Mouse (Mus musculus): Measurements from ENCODE around the gene Mmp15. TPM values are rescaled to one million over a fixed set of nuclear protein-coding genes. Genes with fewer than 3 reads are reported as not detected.

The Mmp15 gene
- polyA plus RNA-seq, 1 experiment = 8.0 TPM

- H3K9me3 ChIP-seq (replicated peaks; ENCODE audit: control insufficient read depth, insufficient read depth, low read length, poor library complexity, severe bottlenecking) = no peaks in the 10 kb centered on the region
- TF ChIP-seq EP300 (IDR thresholded peaks at IDR 0.05; ENCODE audit: insufficient read depth, low read depth, low read length) (no peak), CTCF (IDR thresholded peaks at IDR 0.05; ENCODE audit: low read depth, low read length) (no peak), POLR2A (IDR thresholded peaks at IDR 0.05; ENCODE audit: insufficient read depth, low read length) (peak; percentile 71)
- no peaks in the 10 kb centered on the region for H3K27me3 ChIP-seq (ENCODE audit: control insufficient read depth, insufficient read depth, low read length, poor library complexity, severe bottlenecking)
- H3K4me3 ChIP-seq (ENCODE audit: low read depth, low read length) = peak overlapping the region; percentile 41
- H3K4me1 ChIP-seq (ENCODE audit: control insufficient read depth, insufficient read depth, low read length) = peaks cover 2% of the 10 kb centered on the region
- no peak overlapping the region for H3K27ac ChIP-seq (ENCODE audit: insufficient read depth, low read length)
- H3K36me3 ChIP-seq (ENCODE audit: control insufficient read depth, insufficient read depth, low read length, poor library complexity, severe bottlenecking) = no peaks in the 10 kb centered on the region
- H3K9ac ChIP-seq (ENCODE audit: low read depth, poor library complexity, severe bottlenecking) = peak overlapping the region; percentile 71
Observed at GRCm38 (mm10) chr8:95369581-95370326, 17.7 kb downstream of the Mmp15 start.

- TF ChIP-seq EP300 (IDR thresholded peaks at IDR 0.05; ENCODE audit: insufficient read depth, low read depth, low read length) (no peak), POLR2A (IDR thresholded peaks at IDR 0.05; ENCODE audit: insufficient read depth, low read length) (no peak), CTCF (IDR thresholded peaks at IDR 0.05; ENCODE audit: low read depth, low read length) (no peak)
- Histone ChIP-seq H3K4me3 (ENCODE audit: low read depth, low read length) (no peak overlapping the region), H3K9ac (ENCODE audit: low read depth, poor library complexity, severe bottlenecking) (no peak overlapping the region), H3K36me3 (ENCODE audit: control insufficient read depth, insufficient read depth, low read length, poor library complexity, severe bottlenecking) (no peaks in the 10 kb centered on the region), H3K9me3 (replicated peaks; ENCODE audit: control insufficient read depth, insufficient read depth, low read length, poor library complexity, severe bottlenecking) (no peaks in the 10 kb centered on the region), H3K27me3 (ENCODE audit: control insufficient read depth, insufficient read depth, low read length, poor library complexity, severe bottlenecking) (no peaks in the 10 kb centered on the region), H3K4me1 (ENCODE audit: control insufficient read depth, insufficient read depth, low read length) (peaks cover 2% of the 10 kb centered on the region), H3K27ac (ENCODE audit: insufficient read depth, low read length) (no peak overlapping the region)
Observed at GRCm38 (mm10) chr8:95373389-95374002, 21.4 kb downstream of the Mmp15 start.

DNA sequence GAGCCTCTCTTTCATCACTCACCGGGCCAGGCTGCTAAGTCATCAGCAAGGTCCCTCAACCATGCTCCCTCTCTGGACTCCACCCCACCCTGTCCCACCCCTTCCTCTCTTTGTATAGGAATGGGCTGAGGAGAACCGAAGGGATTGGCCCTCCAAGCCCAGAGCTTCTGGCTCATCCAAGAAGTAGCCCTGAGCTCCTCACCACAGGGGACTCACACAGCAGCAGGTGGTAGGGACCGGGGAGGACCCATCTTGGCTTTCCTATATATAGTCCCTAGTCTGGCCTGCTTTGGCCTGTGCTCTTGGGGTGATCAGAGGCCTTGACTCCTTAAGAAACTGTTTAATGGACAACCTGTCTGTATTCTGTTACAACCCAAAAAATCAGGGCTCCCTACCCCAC, 22.4 kb downstream of the Mmp15 start:
- Histone ChIP-seq H3K9me3 (replicated peaks; ENCODE audit: control insufficient read depth, insufficient read depth, low read length, poor library complexity, severe bottlenecking) (no peaks in the 10 kb centered on the region), H3K9ac (ENCODE audit: low read depth, poor library complexity, severe bottlenecking) (no peak overlapping the region), H3K36me3 (ENCODE audit: control insufficient read depth, insufficient read depth, low read length, poor library complexity, severe bottlenecking) (no peaks in the 10 kb centered on the region), H3K4me1 (ENCODE audit: control insufficient read depth, insufficient read depth, low read length) (peaks cover 2% of the 10 kb centered on the region), H3K27me3 (ENCODE audit: control insufficient read depth, insufficient read depth, low read length, poor library complexity, severe bottlenecking) (no peaks in the 10 kb centered on the region), H3K27ac (ENCODE audit: insufficient read depth, low read length) (no peak overlapping the region), H3K4me3 (ENCODE audit: low read depth, low read length) (no peak overlapping the region)
- no peak for TF ChIP-seq POLR2A (IDR thresholded peaks at IDR 0.05; ENCODE audit: insufficient read depth, low read length)

GRCm38 (mm10) chr8:95375374-95375930, 23.4 kb downstream of the Mmp15 start:
- no peak for TF ChIP-seq CTCF (IDR thresholded peaks at IDR 0.05; ENCODE audit: low read depth, low read length)
- Histone ChIP-seq H3K36me3 (ENCODE audit: control insufficient read depth, insufficient read depth, low read length, poor library complexity, severe bottlenecking) (no peaks in the 10 kb centered on the region), H3K27ac (ENCODE audit: insufficient read depth, low read length) (no peak overlapping the region), H3K4me1 (ENCODE audit: control insufficient read depth, insufficient read depth, low read length) (peaks cover 2% of the 10 kb centered on the region), H3K9me3 (replicated peaks; ENCODE audit: control insufficient read depth, insufficient read depth, low read length, poor library complexity, severe bottlenecking) (no peaks in the 10 kb centered on the region), H3K9ac (ENCODE audit: low read depth, poor library complexity, severe bottlenecking) (no peak overlapping the region), H3K27me3 (ENCODE audit: control insufficient read depth, insufficient read depth, low read length, poor library complexity, severe bottlenecking) (no peaks in the 10 kb centered on the region), H3K4me3 (ENCODE audit: low read depth, low read length) (no peak overlapping the region)

- Histone ChIP-seq H3K27ac (ENCODE audit: insufficient read depth, low read length) (no peak overlapping the region), H3K4me3 (ENCODE audit: low read depth, low read length) (no peak overlapping the region), H3K4me1 (ENCODE audit: control insufficient read depth, insufficient read depth, low read length) (peaks cover 2% of the 10 kb centered on the region), H3K27me3 (ENCODE audit: control insufficient read depth, insufficient read depth, low read length, poor library complexity, severe bottlenecking) (no peaks in the 10 kb centered on the region), H3K9ac (ENCODE audit: low read depth, poor library complexity, severe bottlenecking) (no peak overlapping the region), H3K36me3 (ENCODE audit: control insufficient read depth, insufficient read depth, low read length, poor library complexity, severe bottlenecking) (no peaks in the 10 kb centered on the region), H3K9me3 (replicated peaks; ENCODE audit: control insufficient read depth, insufficient read depth, low read length, poor library complexity, severe bottlenecking) (no peaks in the 10 kb centered on the region)
- TF ChIP-seq POLR2A (IDR thresholded peaks at IDR 0.05; ENCODE audit: insufficient read depth, low read length) (no peak), CTCF (IDR thresholded peaks at IDR 0.05; ENCODE audit: low read depth, low read length) (no peak), EP300 (IDR thresholded peaks at IDR 0.05; ENCODE audit: insufficient read depth, low read depth, low read length) (no peak)
Observed at GRCm38 (mm10) chr8:95376309-95376999, 24.4 kb downstream of the Mmp15 start.

GRCm38 (mm10) chr8:95377101-95377500, 25.0 kb downstream of the Mmp15 start:
- no peak overlapping the region for H3K4me3 ChIP-seq (ENCODE audit: low read depth, low read length)
- no peak overlapping the region for H3K27ac ChIP-seq (ENCODE audit: insufficient read depth, low read length)
- no peak overlapping the region for H3K9ac ChIP-seq (ENCODE audit: low read depth, poor library complexity, severe bottlenecking)
- no peaks in the 10 kb centered on the region for H3K27me3 ChIP-seq (ENCODE audit: control insufficient read depth, insufficient read depth, low read length, poor library complexity, severe bottlenecking)
- TF ChIP-seq CTCF (IDR thresholded peaks at IDR 0.05; ENCODE audit: low read depth, low read length) = no peak
- TF ChIP-seq POLR2A (IDR thresholded peaks at IDR 0.05; ENCODE audit: insufficient read depth, low read length) = no peak
- no peak for TF ChIP-seq EP300 (IDR thresholded peaks at IDR 0.05; ENCODE audit: insufficient read depth, low read depth, low read length)
- no peaks in the 10 kb centered on the region for H3K36me3 ChIP-seq (ENCODE audit: control insufficient read depth, insufficient read depth, low read length, poor library complexity, severe bottlenecking)
- H3K9me3 ChIP-seq (replicated peaks; ENCODE audit: control insufficient read depth, insufficient read depth, low read length, poor library complexity, severe bottlenecking) = no peaks in the 10 kb centered on the region
- H3K4me1 ChIP-seq (ENCODE audit: control insufficient read depth, insufficient read depth, low read length) = peaks cover under 1% of the 10 kb centered on the region
